Mouse (Mus musculus): ENCODE data around the gene Ccdc92. TPM values are rescaled to one million over a fixed set of nuclear protein-coding genes. Genes with fewer than 3 reads are reported as not detected.

The Ccdc92 gene
- polyA plus RNA-seq, 1 experiment from 2014 or later = 6.6 TPM

- DNase-seq (ENCODE audit: low spot score) (no peak), ATAC-seq (replicated peaks; ENCODE audit: low FRiP score, low read depth) (no peak)
- Histone ChIP-seq H3K4me1 (replicated peaks; ENCODE audit: insufficient read depth, low read length) (no peaks in the 10 kb centered on the region), H3K9me3 (replicated peaks; ENCODE audit: low read length) (peaks cover 5% of the 10 kb centered on the region; the same call in 1 of the 2 replicates), H3K36me3 (ENCODE audit: insufficient read depth, low read length) (no peaks in the 10 kb centered on the region), H3K4me2 (ENCODE audit: low read length) (no peak overlapping the region), H3K9ac (ENCODE audit: low read depth, low read length) (no peak overlapping the region), H3K27me3 (ENCODE audit: insufficient read depth, low read length) (no peaks in the 10 kb centered on the region), H3K27ac (no peak overlapping the region), H3K4me3 (replicated peaks; ENCODE audit: low read depth, low read length) (no peak overlapping the region)
- TF ChIP-seq CTCF (IDR thresholded peaks at IDR 0.05; ENCODE audit: low read depth) = no peak
- 83% methylated on average over 12 of the region's 12 CpGs for WGBS
These were observed 49.8 kb downstream of the Ccdc92 start for GRCm38 (mm10) chr5:124812466-124812865.

- no peak overlapping the region for H3K4me3 ChIP-seq (replicated peaks; ENCODE audit: low read depth, low read length)
- H3K27ac ChIP-seq = no peak overlapping the region
- 77% methylated on average over 4 of the region's 4 CpGs for WGBS
- no peak for DNase-seq (ENCODE audit: low spot score)
- TF ChIP-seq CTCF (IDR thresholded peaks at IDR 0.05; ENCODE audit: low read depth) = no peak
- no peaks in the 10 kb centered on the region for H3K36me3 ChIP-seq (ENCODE audit: insufficient read depth, low read length)
- peaks cover 5% of the 10 kb centered on the region; the same call in 1 of the 2 replicates for H3K9me3 ChIP-seq (replicated peaks; ENCODE audit: low read length)
- no peaks in the 10 kb centered on the region for H3K4me1 ChIP-seq (replicated peaks; ENCODE audit: insufficient read depth, low read length)
- no peak for ATAC-seq (replicated peaks; ENCODE audit: low FRiP score, low read depth)
- no peak overlapping the region for H3K9ac ChIP-seq (ENCODE audit: low read depth, low read length)
- H3K4me2 ChIP-seq (ENCODE audit: low read length) = no peak overlapping the region
- H3K27me3 ChIP-seq (ENCODE audit: insufficient read depth, low read length) = no peaks in the 10 kb centered on the region
These were observed 52.4 kb downstream of the Ccdc92 start for GRCm38 (mm10) chr5:124809708-124810366.

- Histone ChIP-seq H3K27me3 (ENCODE audit: insufficient read depth, low read length) (no peaks in the 10 kb centered on the region), H3K9ac (ENCODE audit: low read depth, low read length) (no peak overlapping the region), H3K27ac (no peak overlapping the region), H3K9me3 (replicated peaks; ENCODE audit: low read length) (no peaks in the 10 kb centered on the region), H3K4me2 (ENCODE audit: low read length) (no peak overlapping the region), H3K4me1 (replicated peaks; ENCODE audit: insufficient read depth, low read length) (no peaks in the 10 kb centered on the region), H3K4me3 (replicated peaks; ENCODE audit: low read depth, low read length) (no peak overlapping the region), H3K36me3 (ENCODE audit: insufficient read depth, low read length) (no peaks in the 10 kb centered on the region)
- no peak for ATAC-seq (replicated peaks; ENCODE audit: low FRiP score, low read depth)
- 69% methylated on average over 7 of the region's 7 CpGs for WGBS
- no peak for TF ChIP-seq CTCF (IDR thresholded peaks at IDR 0.05; ENCODE audit: low read depth)
- no peak for DNase-seq (ENCODE audit: low spot score)
These were observed 70.1 kb downstream of the Ccdc92 start for GRCm38 (mm10) chr5:124792112-124792511.

GRCm38 (mm10) chr5:124785650-124786049, 76.6 kb downstream of the Ccdc92 start:
- H3K4me3 ChIP-seq (replicated peaks; ENCODE audit: low read depth, low read length) = no peak overlapping the region
- no peaks in the 10 kb centered on the region for H3K27me3 ChIP-seq (ENCODE audit: insufficient read depth, low read length)
- no peak for ATAC-seq (replicated peaks; ENCODE audit: low FRiP score, low read depth)
- no peak overlapping the region for H3K9ac ChIP-seq (ENCODE audit: low read depth, low read length)
- WGBS = 77% methylated on average over 7 of the region's 7 CpGs
- no peaks in the 10 kb centered on the region for H3K9me3 ChIP-seq (replicated peaks; ENCODE audit: low read length)
- H3K4me1 ChIP-seq (replicated peaks; ENCODE audit: insufficient read depth, low read length) = no peaks in the 10 kb centered on the region
- peak; percentile 43 for TF ChIP-seq CTCF (IDR thresholded peaks at IDR 0.05; ENCODE audit: low read depth)
- H3K36me3 ChIP-seq (ENCODE audit: insufficient read depth, low read length) = no peaks in the 10 kb centered on the region
- H3K27ac ChIP-seq = no peak overlapping the region
- no peak overlapping the region for H3K4me2 ChIP-seq (ENCODE audit: low read length)
- DNase-seq (ENCODE audit: low spot score) = no peak

Other genes with a start within 250 kb of the Ccdc92 start
- gene Atp6v0a2, start 233.8 kb downstream of the Ccdc92 start, polyA plus RNA-seq (2015; fragmentation: Nextera tagmentation; extraction: Ambion mirVana) = 33.6 and 34.5 TPM in 2 replicates
- 0.11 and 0.19 TPM in 2 replicates for gene Dnah10, start 137.3 kb downstream of the Ccdc92 start, polyA plus RNA-seq (2015; fragmentation: Nextera tagmentation; extraction: Ambion mirVana)
- gene Zfp664, start 267 bp upstream of the Ccdc92 start, polyA plus RNA-seq (2015; fragmentation: Nextera tagmentation; extraction: Ambion mirVana) = 92.8 and 93.8 TPM in 2 replicates
- gene Rflna, start 140.8 kb upstream of the Ccdc92 start, polyA plus RNA-seq (2015; fragmentation: Nextera tagmentation; extraction: Ambion mirVana) = 8.5 and 9.1 TPM in 2 replicates